ENCODE assay signal across 8 mouse cellular contexts in the genomic region with DNA sequence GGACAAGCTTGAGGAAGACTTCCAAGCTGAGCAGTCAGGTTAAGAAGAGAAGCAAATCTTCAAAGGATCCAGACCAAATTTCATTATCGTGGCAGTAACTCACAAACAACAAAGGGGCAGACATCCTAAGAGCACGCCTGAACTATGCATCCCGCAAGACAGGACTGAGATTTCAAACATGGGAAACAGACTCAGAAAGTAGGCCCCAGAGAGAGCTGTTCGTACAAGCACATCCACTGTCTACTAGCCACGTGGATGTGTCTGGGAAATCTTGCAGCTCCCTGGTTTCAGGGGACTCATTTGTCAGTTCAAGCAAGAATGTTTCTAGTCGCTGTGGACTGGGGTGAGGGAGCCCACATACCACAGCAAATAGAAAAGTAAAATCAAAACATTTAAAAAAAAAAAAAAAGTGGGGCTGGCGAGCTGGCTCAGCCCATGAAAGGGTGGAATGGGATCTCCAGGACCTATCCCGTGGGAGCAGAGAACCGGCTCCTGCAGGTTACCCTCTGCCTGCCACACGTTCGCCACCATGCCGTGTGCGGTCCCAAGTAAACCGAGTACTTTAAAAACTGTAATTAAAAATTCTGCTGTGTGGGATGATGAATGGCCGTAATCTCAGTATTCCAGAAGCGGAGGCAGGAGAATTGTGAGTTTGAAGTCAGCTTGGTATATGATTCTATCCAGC. TPM values are rescaled to one million over a fixed set of nuclear protein-coding genes. Genes with fewer than 3 reads are reported as not detected.
DNase-seq lines count a peak whose midpoint lies in the region; ATAC-seq and TF ChIP-seq lines count a peak whose summit lies in the region.

No protein-coding gene starts in this region.

- no peaks in the 10 kb centered on the region for H3K9me3 ChIP-seq in kidney, embryonic 16.5 days (ENCODE audit: low read length)
- H3K9me3 ChIP-seq in forebrain, embryonic 13.5 days (replicated peaks), result no peaks in the 10 kb centered on the region
- no peaks in the 10 kb centered on the region for H3K9me3 ChIP-seq in intestine, postnatal 0 days (ENCODE audit: control insufficient read depth)
- no peaks in the 10 kb centered on the region for H3K9me3 ChIP-seq in neural tube, embryonic 14.5 days (ENCODE audit: control insufficient read depth, low read length)

- peaks cover 14% of the 10 kb centered on the region for H3K4me1 ChIP-seq in kidney, embryonic 16.5 days (ENCODE audit: insufficient read depth, low read length)
- peaks cover 19% of the 10 kb centered on the region for H3K4me1 ChIP-seq in forebrain, embryonic 13.5 days
- H3K4me1 ChIP-seq in intestine, postnatal 0 days (replicated peaks; ENCODE audit: control insufficient read depth, insufficient read depth, low read length), result peaks cover 12% of the 10 kb centered on the region; the same call in 1 of the 2 replicates
- H3K4me1 ChIP-seq in neural tube, embryonic 14.5 days (ENCODE audit: control insufficient read depth, insufficient read depth, low read length), result peaks cover 32% of the 10 kb centered on the region

- H3K27me3 ChIP-seq in kidney, embryonic 16.5 days (ENCODE audit: insufficient read depth, low read length), result no peaks in the 10 kb centered on the region
- H3K27me3 ChIP-seq in forebrain, embryonic 13.5 days, result peaks cover 79% of the 10 kb centered on the region
- no peaks in the 10 kb centered on the region for H3K27me3 ChIP-seq in intestine, postnatal 0 days (replicated peaks; ENCODE audit: control insufficient read depth, insufficient read depth, low read length)
- H3K27me3 ChIP-seq in neural tube, embryonic 14.5 days (ENCODE audit: control insufficient read depth, insufficient read depth, low read length), result no peaks in the 10 kb centered on the region

- 46% methylated on average over 16 of the region's 16 CpGs for WGBS in kidney, embryonic 16.5 days
- WGBS in forebrain, embryonic 13.5 days, result 53% methylated on average over 16 of the region's 16 CpGs
- 68% methylated on average over 16 of the region's 16 CpGs for WGBS in intestine, postnatal 0 days
- 32% methylated on average over 16 of the region's 16 CpGs for WGBS in neural tube, embryonic 14.5 days

- H3K4me3 ChIP-seq in kidney, embryonic 16.5 days (ENCODE audit: low read length), result no peak overlapping the region
- H3K4me3 ChIP-seq in forebrain, embryonic 13.5 days, result no peak overlapping the region
- no peak overlapping the region for H3K4me3 ChIP-seq in intestine, postnatal 0 days (ENCODE audit: low read depth, low read length)
- H3K4me3 ChIP-seq in neural tube, embryonic 14.5 days (ENCODE audit: low read depth, low read length), result no peak overlapping the region
- no peak overlapping the region for H3K4me3 ChIP-seq in gastrocnemius, adult 2 months

- no peaks in the 10 kb centered on the region for H3K36me3 ChIP-seq in kidney, embryonic 16.5 days (ENCODE audit: insufficient read depth, low read length)
- no peaks in the 10 kb centered on the region for H3K36me3 ChIP-seq in forebrain, embryonic 13.5 days (ENCODE audit: poor library complexity, severe bottlenecking)
- H3K36me3 ChIP-seq in intestine, postnatal 0 days (ENCODE audit: control insufficient read depth, insufficient read depth), result peaks cover 7% of the 10 kb centered on the region; the same call in 1 of the 2 replicates
- H3K36me3 ChIP-seq in neural tube, embryonic 14.5 days (ENCODE audit: control insufficient read depth, insufficient read depth, low read length), result no peaks in the 10 kb centered on the region

- peak; percentile 13; the same call in 1 of the 2 replicates for ATAC-seq in kidney, embryonic 16.5 days (ENCODE audit: low FRiP score, low TSS enrichment)
- ATAC-seq in forebrain, embryonic 13.5 days, result peak; percentile 58
- ATAC-seq in intestine, postnatal 0 days, result no peak
- peak; percentile 76 for ATAC-seq in neural tube, embryonic 14.5 days (ENCODE audit: low read depth)

- no peak for DNase-seq in kidney, postnatal 25 days
- no peak for DNase-seq in right cerebral cortex, adult 18-20 months
- no peak for DNase-seq in gastrocnemius, adult 2 months
- DNase-seq in ovary, postnatal 14 days (ENCODE audit: low spot score), result no peak

- no peak overlapping the region for H3K4me2 ChIP-seq in kidney, embryonic 16.5 days (replicated peaks; ENCODE audit: low read depth, low read length)
- peak overlapping the region; percentile 23 for H3K4me2 ChIP-seq in forebrain, embryonic 13.5 days
- H3K4me2 ChIP-seq in intestine, postnatal 0 days (replicated peaks; ENCODE audit: low read depth), result no peak overlapping the region
- H3K4me2 ChIP-seq in neural tube, embryonic 14.5 days (ENCODE audit: low read depth, low read length), result peak overlapping the region; percentile 19; the same call in 1 of the 2 replicates

- H3K9ac ChIP-seq in kidney, embryonic 16.5 days (replicated peaks; ENCODE audit: low read length), result no peak overlapping the region
- H3K9ac ChIP-seq in forebrain, embryonic 13.5 days, result no peak overlapping the region
- no peak overlapping the region for H3K9ac ChIP-seq in intestine, postnatal 0 days (ENCODE audit: low read depth, low read length)
- H3K9ac ChIP-seq in neural tube, embryonic 14.5 days (replicated peaks; ENCODE audit: low read depth, low read length), result no peak overlapping the region; the same call in 1 of the 2 replicates

- peak overlapping the region; percentile 54 for H3K27ac ChIP-seq in kidney, embryonic 16.5 days (ENCODE audit: low read length)
- H3K27ac ChIP-seq in forebrain, embryonic 13.5 days, result peak overlapping the region; percentile 75
- 0 out of 2 replicates have a peak overlapping the region, but pooled peaks have one; percentile 15 for H3K27ac ChIP-seq in intestine, postnatal 0 days (ENCODE audit: low read depth, low read length)
- H3K27ac ChIP-seq in neural tube, embryonic 14.5 days (ENCODE audit: low read depth, low read length), result peak overlapping the region; percentile 87
- no peak overlapping the region for H3K27ac ChIP-seq in gastrocnemius, adult 2 months

- no peak for TF ChIP-seq CTCF in intestine, postnatal 0 days (IDR thresholded peaks at IDR 0.05; ENCODE audit: low read depth)
- TF ChIP-seq CTCF in gastrocnemius, adult 2 months (IDR thresholded peaks at IDR 0.05), result no peak

- intact Hi-C loops in gastrocnemius, adult 2 months (cut with DNase I), result no loop called here

RNA-seq across cellular contexts. Expression of gene Abat, which starts 11.1 kb away (rescaled TPM):
- 46.7 and 48.5 TPM in 2 replicates for polyA plus RNA-seq in kidney, embryonic 16.5 days (2015; fragmentation: Nextera tagmentation; extraction: Ambion mirVana)
- 42.7 and 47.7 TPM in 2 replicates for polyA plus RNA-seq in forebrain, embryonic 13.5 days (2015; fragmentation: Nextera tagmentation; extraction: Ambion mirVana)
- 30.8 and 31.0 TPM in 2 replicates for polyA plus RNA-seq in intestine, postnatal 0 days (2015; fragmentation: Nextera tagmentation; extraction: Ambion mirVana)
- polyA plus RNA-seq in neural tube, embryonic 14.5 days (2014; fragmentation: Nextera tagmentation; extraction: Ambion mirVana), result 84.9 and 115 TPM in 2 replicates
- 1 to 10 TPM; 2.3 to 3.7 TPM for total RNA-seq in gastrocnemius, adult 2 months (2021)

RNA-seq across cellular contexts. Expression of gene Mettl22, which starts 53.7 kb away (rescaled TPM):
- 20.4 and 20.5 TPM in 2 replicates for polyA plus RNA-seq in kidney, embryonic 16.5 days (2015; fragmentation: Nextera tagmentation; extraction: Ambion mirVana)
- 28.9 and 31.6 TPM in 2 replicates for polyA plus RNA-seq in forebrain, embryonic 13.5 days (2015; fragmentation: Nextera tagmentation; extraction: Ambion mirVana)
- 12.3 and 14.8 TPM in 2 replicates for polyA plus RNA-seq in intestine, postnatal 0 days (2015; fragmentation: Nextera tagmentation; extraction: Ambion mirVana)
- polyA plus RNA-seq in neural tube, embryonic 14.5 days (2014; fragmentation: Nextera tagmentation; extraction: Ambion mirVana), result 48.4 and 63.4 TPM in 2 replicates
- 10 to 100 TPM; 89.1 to 89.4 TPM for total RNA-seq in gastrocnemius, adult 2 months (2021)

Comparison
In these comparisons a context has a peak if more than half of its experiments do, and no peak if none do; other contexts are left out.
1. H3K4me2 ChIP-seq: peak in forebrain, embryonic 13.5 days (single experiment) and neural tube, embryonic 14.5 days (single experiment); none in kidney, embryonic 16.5 days (single experiment) and intestine, postnatal 0 days (single experiment).